Mouse (Mus musculus) layer of hippocampus, adult 18-20 months (tissue): ENCODE results near the gene Muc4. TPM values are rescaled to one million over a fixed set of nuclear protein-coding genes. Genes with fewer than 3 reads are reported as not detected.
A peak's percentile ranks its signal among the peaks of the same experiment; 100 is the strongest.

ENCODE experiments used
- DNase-seq, 2 experiments: peaks; one replicate each; pipeline ENCODE4 v3.0.0; 2022; ENCODE audit warnings: low spot score in 2 of 2
- long read RNA-seq: library from polyadenylated mRNA; stranded (forward); transcript quantifications from one replicate; pipeline ENCODE4 v2.0.0, GENCODE M21; 2021
- total RNA-seq, 2 experiments: library from RNA; stranded (reverse); gene quantifications; 2 replicates each; pipeline ENCODE4 v1.2.3; 2021

The Muc4 gene
- not detected for total RNA-seq
- long read RNA-seq, result 0 reads

GRCm38 (mm10) chr16:32735586-32735985, at the start of gene Muc4:
Gene Muc4 (plus strand): TSS chr16:32735886.
- no peak for DNase-seq

- DNase-seq, result no peak
Observed at GRCm38 (mm10) chr16:32685998-32686397, 49.7 kb upstream of the Muc4 start.

- no peak for DNase-seq
Observed at GRCm38 (mm10) chr16:32687221-32687620, 48.5 kb upstream of the Muc4 start.

GRCm38 (mm10) chr16:32688770-32689169, 46.9 kb upstream of the Muc4 start:
- DNase-seq, result peak in 1 of 2 experiments; percentile 75

GRCm38 (mm10) chr16:32689501-32689900, 46.2 kb upstream of the Muc4 start:
- DNase-seq, result peak; percentile 50 to 80

GRCm38 (mm10) chr16:32696841-32697464, 38.7 kb upstream of the Muc4 start:
- DNase-seq, result no peak

- DNase-seq, result no peak
Observed at GRCm38 (mm10) chr16:32697665-32698446, 37.8 kb upstream of the Muc4 start.

- DNase-seq, result no peak
Observed at GRCm38 (mm10) chr16:32698550-32698949, 37.1 kb upstream of the Muc4 start.

- DNase-seq, result no peak
Observed at GRCm38 (mm10) chr16:32703312-32703912, 32.3 kb upstream of the Muc4 start.

GRCm38 (mm10) chr16:32705606-32706005, 30.1 kb upstream of the Muc4 start:
- DNase-seq, result no peak

- no peak for DNase-seq
Observed at GRCm38 (mm10) chr16:32707111-32707823, 28.4 kb upstream of the Muc4 start.

GRCm38 (mm10) chr16:32707824-32708456, 27.7 kb upstream of the Muc4 start:
- no peak for DNase-seq

GRCm38 (mm10) chr16:32708457-32709033, 27.1 kb upstream of the Muc4 start:
- DNase-seq, result no peak

- no peak for DNase-seq
Observed at GRCm38 (mm10) chr16:32709116-32709515, 26.6 kb upstream of the Muc4 start.

- no peak for DNase-seq
Observed at GRCm38 (mm10) chr16:32710426-32711070, 25.1 kb upstream of the Muc4 start.

GRCm38 (mm10) chr16:32712202-32712601, 23.5 kb upstream of the Muc4 start:
- DNase-seq, result no peak

GRCm38 (mm10) chr16:32713556-32713955, 22.1 kb upstream of the Muc4 start:
- no peak for DNase-seq

- no peak for DNase-seq
Observed at GRCm38 (mm10) chr16:32715364-32715763, 20.3 kb upstream of the Muc4 start.

GRCm38 (mm10) chr16:32723163-32723562, 12.5 kb upstream of the Muc4 start:
- DNase-seq, result no peak

- DNase-seq, result no peak
Observed at GRCm38 (mm10) chr16:32723767-32724166, 11.9 kb upstream of the Muc4 start.
